Mouse (Mus musculus) lung, postnatal 0 days (tissue): Measurements from ENCODE around the gene Dnttip1. TPM values are rescaled to one million over a fixed set of nuclear protein-coding genes. Genes with fewer than 3 reads are reported as not detected.
A peak's percentile ranks its signal among the peaks of the same experiment; 100 is the strongest.

ENCODE experiments used
- ATAC-seq: fragments of 200-750 bp; cut with Nextera tagmentation; 2 replicates; pipeline ENCODE4 v1.8.0; 2017; ENCODE audit warnings: moderate library complexity
- DNase-seq: peaks from one replicate; pipeline ENCODE4 v3.0.0-alpha.2; 2016; ENCODE audit warnings: low spot score
- H3K27ac ChIP-seq: fragments of 300-500 bp; sonication (generic); 2 replicates; pipeline ENCODE4 v1.5.1; 2014; ENCODE audit warnings: antibody characterized with exemption, mild to moderate bottlenecking, low read length, mixed read lengths
- H3K27me3 ChIP-seq: fragments of 300-500 bp; sonication (generic); replicated peaks from 2 replicates; pipeline ENCODE4 v1.6.1; 2014; ENCODE audit warnings: low read length, mixed read lengths; ENCODE audit not compliant: insufficient read depth
- H3K36me3 ChIP-seq: fragments of 300-500 bp; sonication (generic); 2 replicates; pipeline ENCODE4 v1.6.1; 2014; ENCODE audit warnings: low read length, mixed read lengths; ENCODE audit not compliant: insufficient read depth
- H3K4me1 ChIP-seq: fragments of 300-500 bp; sonication (generic); 2 replicates; pipeline ENCODE4 v1.6.1; 2014; ENCODE audit warnings: antibody characterized with exemption, low read depth, low read length, mixed read lengths; ENCODE audit not compliant: insufficient read depth
- H3K4me2 ChIP-seq: fragments of 300-500 bp; sonication (generic); replicated peaks from 2 replicates; pipeline ENCODE4 v1.6.1; 2014; ENCODE audit warnings: low read depth, mild to moderate bottlenecking, low read length, moderate library complexity, mixed read lengths
- H3K4me3 ChIP-seq: fragments of 300-500 bp; sonication (generic); 2 replicates; pipeline ENCODE4 v1.5.1; 2014; ENCODE audit warnings: low read depth, low read length
- H3K9ac ChIP-seq: fragments of 300-500 bp; sonication (generic); replicated peaks from 2 replicates; pipeline ENCODE4 v1.6.1; 2014; ENCODE audit warnings: low read depth, mild to moderate bottlenecking
- H3K9me3 ChIP-seq: fragments of 300-500 bp; sonication (generic); 2 replicates; pipeline ENCODE4 v1.6.1; 2016; ENCODE audit warnings: low read length, mixed read lengths
- CTCF ChIP-seq: IDR thresholded peaks from 2 replicates; pipeline ENCODE4 v1.5.1; 2016; ENCODE audit warnings: antibody characterized with exemption, mild to moderate bottlenecking
- EP300 ChIP-seq: IDR thresholded peaks from 2 replicates; pipeline ENCODE4 v1.6.1; 2016; ENCODE audit warnings: antibody characterized with exemption, mild to moderate bottlenecking, control low read depth
- WGBS: fragments of 180-500 bp; shearing (Covaris S2); extraction: QIAGEN DNeasy Blood & Tissue Kit; methylation state at CpG from one replicate; pipeline ENCODE4 v1.1.7; 2014; 5-methylcytosine and 5-hydroxymethylcytosine counted together
- polyA plus RNA-seq: library from polyadenylated mRNA; unstranded; fragments of >200 nt; fragmentation: Nextera tagmentation; extraction: Ambion mirVana; gene quantifications from 2 replicates; pipeline ENCODE4 v1.2.1, GENCODE M21; 2015

The Dnttip1 gene
- polyA plus RNA-seq, 1 experiment from 2014 or later: 47.1 TPM

GRCm38 (mm10) chr2:164787032-164787431 lies 41.2 kb downstream of the Dnttip1 start:
- Histone ChIP-seq H3K4me2 (peak overlapping the region; percentile 89), H3K4me3 (no peak overlapping the region), H3K9me3 (no peaks in the 10 kb centered on the region), H3K4me1 (0 out of 2 replicates have a peak, but pooled peaks cover 8% of the 10 kb centered on the region), H3K27ac (peak overlapping the region; percentile 20; the same call in 1 of the 2 replicates), H3K27me3 (no peaks in the 10 kb centered on the region), H3K9ac (no peak overlapping the region), H3K36me3 (peaks cover 6% of the 10 kb centered on the region; the same call in 1 of the 2 replicates)
- ATAC-seq (no peak), DNase-seq (no peak)
- WGBS: 70% methylated on average over 3 of the region's 3 CpGs
- TF ChIP-seq CTCF (no peak), EP300 (no peak)

DNA sequence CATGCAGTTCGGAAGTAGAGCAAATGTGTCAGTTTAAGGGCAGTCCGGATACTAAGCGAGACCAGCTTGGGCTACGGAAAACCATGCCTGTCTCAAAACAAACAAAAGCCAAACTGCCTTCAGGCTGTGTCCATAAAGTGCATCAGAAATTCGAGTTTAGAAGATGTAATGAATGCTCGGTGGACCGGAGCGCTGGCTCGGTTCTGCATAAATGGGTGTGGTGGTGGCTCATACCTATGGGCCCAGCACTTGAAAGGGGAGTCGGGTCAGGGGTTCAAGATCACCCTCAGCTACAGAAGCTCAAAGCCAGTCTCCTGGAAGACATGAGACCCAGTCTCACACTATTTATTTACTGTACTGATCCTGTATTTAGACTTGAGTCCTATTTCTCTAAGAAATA lies 42.0 kb downstream of the Dnttip1 start:
- 74% methylated on average over 10 of the region's 10 CpGs for WGBS
- TF ChIP-seq CTCF (no peak), EP300 (no peak)
- ATAC-seq: no peak
- Histone ChIP-seq H3K9ac (no peak overlapping the region), H3K27me3 (no peaks in the 10 kb centered on the region), H3K4me2 (peak overlapping the region; percentile 22; the same call in 1 of the 2 replicates), H3K4me1 (0 out of 2 replicates have a peak, but pooled peaks cover 8% of the 10 kb centered on the region), H3K9me3 (no peaks in the 10 kb centered on the region), H3K27ac (no peak overlapping the region), H3K36me3 (peaks cover 13% of the 10 kb centered on the region; the same call in 1 of the 2 replicates), H3K4me3 (no peak overlapping the region)
- DNase-seq: no peak

GRCm38 (mm10) chr2:164788411-164788810 lies 42.6 kb downstream of the Dnttip1 start:
- Histone ChIP-seq H3K4me1 (0 out of 2 replicates have a peak, but pooled peaks cover 8% of the 10 kb centered on the region), H3K9me3 (no peaks in the 10 kb centered on the region), H3K27ac (no peak overlapping the region), H3K9ac (no peak overlapping the region), H3K4me3 (no peak overlapping the region), H3K36me3 (peaks cover 16% of the 10 kb centered on the region; the same call in 1 of the 2 replicates), H3K27me3 (no peaks in the 10 kb centered on the region), H3K4me2 (no peak overlapping the region)
- TF ChIP-seq EP300: no peak
- no peak for TF ChIP-seq CTCF
- DNase-seq (no peak), ATAC-seq (no peak)
- WGBS: 70% methylated on average over 4 of the region's 4 CpGs

DNA sequence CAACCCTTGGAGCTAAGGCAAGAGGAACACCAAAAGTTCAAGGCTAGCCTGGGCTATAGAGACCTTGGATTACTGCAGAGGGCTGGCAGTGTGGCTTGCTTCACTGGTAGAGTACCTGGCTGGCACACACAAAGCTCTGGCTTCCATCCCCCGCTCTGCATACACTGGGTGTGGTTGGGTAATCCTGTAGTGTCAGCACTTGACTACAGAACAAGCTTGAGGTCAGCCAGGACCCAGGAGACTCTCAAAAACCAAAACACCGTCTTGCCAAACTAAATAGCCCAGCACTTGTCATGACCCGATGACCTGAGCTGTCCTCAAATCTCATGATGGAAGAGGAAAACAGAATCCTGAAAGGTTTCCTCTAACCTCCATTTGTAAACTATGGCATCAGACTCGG lies 44.7 kb downstream of the Dnttip1 start:
- Histone ChIP-seq H3K36me3 (peaks cover 21% of the 10 kb centered on the region; the same call in 1 of the 2 replicates), H3K27me3 (no peaks in the 10 kb centered on the region), H3K4me3 (no peak overlapping the region), H3K4me2 (no peak overlapping the region), H3K9ac (no peak overlapping the region), H3K27ac (0 out of 2 replicates have a peak overlapping the region, but pooled peaks have one; percentile 38), H3K9me3 (no peaks in the 10 kb centered on the region), H3K4me1 (0 out of 2 replicates have a peak, but pooled peaks cover 8% of the 10 kb centered on the region)
- peak; percentile 88 for DNase-seq
- peak; percentile 46 for ATAC-seq
- 41% methylated on average over 4 of the region's 4 CpGs for WGBS
- TF ChIP-seq EP300 (0 out of 2 replicates have a peak, but pooled peaks have one; percentile 35), CTCF (no peak)

- TF ChIP-seq CTCF: no peak
- TF ChIP-seq EP300: no peak
- H3K27ac ChIP-seq: no peak overlapping the region
- H3K4me3 ChIP-seq: no peak overlapping the region
- no peak for DNase-seq
- no peaks in the 10 kb centered on the region for H3K27me3 ChIP-seq
- no peak for ATAC-seq
- no peaks in the 10 kb centered on the region for H3K9me3 ChIP-seq
- peaks cover 24% of the 10 kb centered on the region; the same call in 1 of the 2 replicates for H3K36me3 ChIP-seq
- no peak overlapping the region for H3K9ac ChIP-seq
- H3K4me1 ChIP-seq: 0 out of 2 replicates have a peak, but pooled peaks cover 2% of the 10 kb centered on the region
- no peak overlapping the region for H3K4me2 ChIP-seq
- WGBS: 89% methylated on average over 18 of the region's 18 CpGs
Measured at GRCm38 (mm10) chr2:164791841-164792261, 46.1 kb downstream of the Dnttip1 start.

GRCm38 (mm10) chr2:164792400-164793190 lies 46.8 kb downstream of the Dnttip1 start:
- ATAC-seq (no peak), DNase-seq (no peak)
- no peak overlapping the region for H3K9ac ChIP-seq
- H3K9me3 ChIP-seq: no peaks in the 10 kb centered on the region
- H3K4me3 ChIP-seq: no peak overlapping the region
- H3K4me1 ChIP-seq: no peaks in the 10 kb centered on the region
- peaks cover 24% of the 10 kb centered on the region; the same call in 1 of the 2 replicates for H3K36me3 ChIP-seq
- no peaks in the 10 kb centered on the region for H3K27me3 ChIP-seq
- no peak overlapping the region for H3K4me2 ChIP-seq
- TF ChIP-seq CTCF (no peak), EP300 (no peak)
- 89% methylated on average over 12 of the region's 12 CpGs for WGBS
- no peak overlapping the region for H3K27ac ChIP-seq
